Mouse (Mus musculus): Measurements from ENCODE around the gene Rnf34. TPM values are rescaled to one million over a fixed set of nuclear protein-coding genes. Genes with fewer than 3 reads are reported as not detected.

The Rnf34 gene
- total RNA-seq, 2 experiments from 2014 or later: 10.1 to 15.6 TPM

GRCm38 (mm10) chr5:122898963-122899776, 49.3 kb downstream of the Rnf34 start:
- ATAC-seq (replicated peaks; ENCODE audit: poor library complexity): 0 out of 2 replicates have a peak, but pooled peaks have one; percentile 17

DNA sequence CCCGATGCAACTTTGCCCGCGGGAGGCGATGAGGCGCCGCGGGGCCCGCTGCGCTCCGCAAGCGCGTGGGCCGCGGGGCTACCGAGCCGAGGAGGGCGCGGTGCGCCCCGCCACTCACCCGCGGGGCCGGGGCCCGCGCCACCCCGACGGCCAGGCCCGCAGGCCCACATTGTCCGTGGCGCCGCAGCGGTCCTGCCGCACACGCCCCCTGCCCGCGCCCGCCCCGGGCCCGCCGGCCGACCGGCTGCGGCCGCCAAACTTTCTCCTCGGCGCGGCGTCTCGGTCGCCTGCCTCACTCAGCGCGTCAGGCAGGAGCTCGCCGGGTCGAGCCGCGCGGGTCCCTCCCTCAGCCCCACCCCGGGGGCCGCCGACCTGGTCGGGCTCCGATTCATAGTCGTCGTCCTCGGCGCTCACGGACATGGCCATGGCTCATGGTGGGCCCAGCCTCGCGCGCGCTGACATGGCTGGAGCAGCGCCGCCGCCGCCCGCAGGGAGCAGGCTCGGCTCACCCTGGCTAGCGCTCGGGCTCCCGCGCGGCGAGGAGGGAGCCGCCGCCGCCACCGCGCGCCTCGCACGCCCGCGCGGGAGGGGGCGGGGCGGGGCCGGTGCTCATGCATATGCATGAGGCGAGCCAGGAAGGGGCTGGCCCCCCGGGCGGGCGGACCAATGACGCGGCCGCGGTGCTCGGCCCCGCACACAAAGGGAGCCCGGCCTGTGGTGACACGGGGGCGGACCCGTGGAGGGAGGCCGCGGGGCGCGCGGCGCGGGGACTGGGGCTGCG, 50.1 kb downstream of the Rnf34 start:
- ATAC-seq (replicated peaks; ENCODE audit: poor library complexity): peak; percentile 75

- ATAC-seq (replicated peaks; ENCODE audit: poor library complexity): no peak
Observed at GRCm38 (mm10) chr5:122900558-122901171, 50.8 kb downstream of the Rnf34 start.

DNA sequence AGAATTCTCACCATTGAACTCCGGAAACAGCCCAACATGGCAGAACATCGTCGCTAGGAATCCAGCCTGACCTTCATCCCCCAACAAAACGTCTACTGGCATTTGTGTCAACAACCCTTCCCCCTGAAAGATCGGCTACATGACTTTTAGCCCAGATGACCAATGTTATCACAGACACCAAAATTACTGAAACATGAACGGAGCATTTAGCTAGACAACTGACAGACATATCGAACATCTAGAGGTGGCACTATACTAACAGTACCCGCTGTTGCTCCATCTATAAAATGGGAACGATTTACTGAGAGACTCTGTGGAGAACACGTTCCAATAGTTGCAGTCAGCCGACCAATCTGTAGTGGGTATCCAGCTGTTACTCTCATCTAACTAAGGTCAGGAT, 51.3 kb downstream of the Rnf34 start:
- no peak for ATAC-seq (replicated peaks; ENCODE audit: poor library complexity)

GRCm38 (mm10) chr5:122901666-122902065, 51.8 kb downstream of the Rnf34 start:
- ATAC-seq (replicated peaks; ENCODE audit: poor library complexity): peak; percentile 11; the same call in 1 of the 2 replicates

DNA sequence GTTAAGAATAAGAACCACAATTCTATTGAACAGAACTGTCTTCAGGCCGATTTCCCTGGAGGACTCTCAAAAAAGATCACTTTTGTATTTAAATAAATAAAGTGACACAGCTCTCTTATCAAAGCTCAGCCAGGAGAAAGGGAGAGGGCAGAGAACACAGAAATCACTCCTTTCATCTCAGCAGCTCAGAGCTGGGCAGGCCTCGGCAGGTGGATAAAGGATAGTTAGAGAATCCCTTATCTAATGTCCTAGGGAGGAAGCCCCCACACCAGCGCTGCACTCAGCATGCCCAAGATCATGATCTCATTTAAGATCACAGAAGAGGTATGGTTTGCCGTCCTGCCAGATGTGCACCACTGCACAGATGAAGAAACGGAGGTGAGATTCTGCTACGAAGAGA, 52.4 kb downstream of the Rnf34 start:
- 0 out of 2 replicates have a peak, but pooled peaks have one; percentile 5 for ATAC-seq (replicated peaks; ENCODE audit: poor library complexity)

DNA sequence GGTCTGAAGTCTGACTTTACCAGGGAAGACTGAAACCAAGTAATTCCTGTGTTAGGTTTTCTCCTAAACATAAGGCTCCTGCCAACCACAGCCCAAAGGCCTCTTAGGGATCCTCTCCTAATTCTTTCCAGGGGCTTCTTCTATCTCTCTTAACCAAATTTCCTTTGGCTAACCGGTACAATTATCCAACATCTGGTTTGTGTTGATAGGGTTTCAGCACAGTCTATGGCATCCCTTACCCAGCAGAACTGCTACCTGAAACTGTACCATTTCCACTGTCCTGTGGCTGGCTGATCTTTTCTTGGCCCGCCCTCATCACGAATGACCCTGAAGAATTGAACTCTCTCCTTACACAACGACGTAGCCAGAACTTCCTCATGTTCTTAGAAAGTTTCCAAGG, 53.3 kb downstream of the Rnf34 start:
- ATAC-seq (replicated peaks; ENCODE audit: poor library complexity): peak; percentile 29

DNA sequence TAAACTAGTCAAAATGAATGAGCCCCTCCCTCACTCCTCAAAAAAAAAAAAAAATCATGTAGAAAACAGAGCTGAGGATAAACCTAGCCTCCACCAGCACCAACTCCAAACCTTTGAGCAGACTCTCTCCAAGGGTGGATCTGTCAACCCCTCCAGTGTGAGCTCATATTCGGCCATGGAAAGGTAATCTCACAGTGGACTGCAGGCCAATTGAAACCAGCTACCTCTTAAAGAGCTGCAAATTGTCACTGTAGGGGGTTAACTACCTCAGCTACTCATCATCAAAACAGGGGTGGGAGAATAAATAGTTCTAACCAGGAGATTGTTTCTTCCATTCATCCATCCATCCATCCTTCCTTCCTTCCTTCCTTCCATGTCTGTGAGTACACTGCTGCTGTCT, 57.3 kb downstream of the Rnf34 start:
- no peak for ATAC-seq (replicated peaks; ENCODE audit: poor library complexity)

DNA sequence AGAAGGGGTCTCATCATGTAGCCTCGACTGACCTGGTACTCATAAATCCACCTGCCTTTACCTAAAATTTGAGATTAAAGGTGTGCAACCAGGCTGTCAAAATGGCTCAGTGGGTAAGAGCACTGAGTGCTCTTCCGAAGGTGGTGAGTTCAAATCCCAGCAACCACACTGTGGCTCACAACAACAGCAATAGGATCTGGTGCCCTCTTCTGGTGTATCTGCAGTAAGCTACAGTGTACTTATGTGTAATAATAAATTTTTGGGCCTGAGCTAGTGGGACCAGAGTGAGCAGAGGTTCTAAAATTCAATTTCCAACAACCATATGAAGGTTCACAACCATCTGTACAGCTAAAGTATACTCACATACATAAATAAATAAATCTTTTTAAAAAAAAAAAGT, 58.2 kb downstream of the Rnf34 start:
- ATAC-seq (replicated peaks; ENCODE audit: poor library complexity): no peak

DNA sequence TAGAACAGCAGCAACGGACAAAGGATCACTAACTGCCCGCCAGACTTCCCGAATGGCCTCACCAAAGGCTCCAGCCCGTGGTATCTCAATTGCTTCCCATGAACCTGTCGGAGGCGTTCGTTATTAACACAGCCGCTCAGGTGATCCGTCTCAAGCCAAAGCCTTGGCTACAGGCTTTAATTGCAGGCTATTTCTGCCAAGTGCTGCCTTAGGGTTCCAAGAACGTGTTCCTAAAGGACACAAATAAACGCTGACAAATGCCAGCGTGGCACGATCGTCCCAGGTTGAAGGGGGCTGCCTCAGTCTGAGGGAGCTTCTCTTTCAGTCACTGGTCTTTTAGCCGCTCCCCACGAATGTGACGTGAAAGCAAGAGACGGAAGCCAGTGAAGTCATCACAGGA, 59.6 kb downstream of the Rnf34 start:
- ATAC-seq (replicated peaks; ENCODE audit: poor library complexity): no peak

GRCm38 (mm10) chr5:122912863-122913262, 63.0 kb downstream of the Rnf34 start:
- peak; percentile 73 for ATAC-seq (replicated peaks; ENCODE audit: poor library complexity)

- no peak for ATAC-seq (replicated peaks; ENCODE audit: poor library complexity)
Observed at GRCm38 (mm10) chr5:122916147-122916546, 66.3 kb downstream of the Rnf34 start.

- ATAC-seq (replicated peaks; ENCODE audit: poor library complexity): no peak
Observed at GRCm38 (mm10) chr5:122917982-122918711, 68.3 kb downstream of the Rnf34 start.

- no peak for ATAC-seq (replicated peaks; ENCODE audit: poor library complexity)
Observed at GRCm38 (mm10) chr5:122920557-122920956, 70.7 kb downstream of the Rnf34 start.

Other genes with a start within 250 kb of the Rnf34 start
- gene Ift81, start 235.5 kb upstream of the Rnf34 start, total RNA-seq (2015): 2.7 and 4.5 TPM in 2 replicates
- gene Ift81, start 235.5 kb upstream of the Rnf34 start, total RNA-seq (2017): 1.8 and 6.0 TPM in 2 replicates
- 6.1 and 8.3 TPM in 2 replicates for gene P2rx7, start 206.1 kb upstream of the Rnf34 start, total RNA-seq (2015)
- gene P2rx7, start 206.1 kb upstream of the Rnf34 start, total RNA-seq (2017): 8.5 and 11.6 TPM in 2 replicates
- 15.6 and 18.1 TPM in 2 replicates for gene P2rx4, start 142.5 kb upstream of the Rnf34 start, total RNA-seq (2015)
- gene P2rx4, start 142.5 kb upstream of the Rnf34 start, total RNA-seq (2017): 10.5 and 13.5 TPM in 2 replicates
- 29.4 and 30.7 TPM in 2 replicates for gene Camkk2, start 70.6 kb upstream of the Rnf34 start, total RNA-seq (2015)
- gene Camkk2, start 70.6 kb upstream of the Rnf34 start, total RNA-seq (2017): 23.2 and 34.3 TPM in 2 replicates
- 193 and 210 TPM in 2 replicates for gene Anapc5, start 28.7 kb upstream of the Rnf34 start, total RNA-seq (2015)
- gene Anapc5, start 28.7 kb upstream of the Rnf34 start, total RNA-seq (2017): 298 and 322 TPM in 2 replicates
- gene Kdm2b, start 139.8 kb downstream of the Rnf34 start, total RNA-seq (2015): 60.0 and 60.4 TPM in 2 replicates
- 49.0 and 75.4 TPM in 2 replicates for gene Kdm2b, start 139.8 kb downstream of the Rnf34 start, total RNA-seq (2017)
- gene Orai1, start 165.0 kb downstream of the Rnf34 start, total RNA-seq (2015): 66.5 and 68.6 TPM in 2 replicates
- 13.5 and 20.8 TPM in 2 replicates for gene Orai1, start 165.0 kb downstream of the Rnf34 start, total RNA-seq (2017)
- not detected in 2 replicates for gene Morn3, start 197.0 kb downstream of the Rnf34 start, total RNA-seq (2015)
- not detected in 2 replicates for gene Morn3, start 197.0 kb downstream of the Rnf34 start, total RNA-seq (2017)
- 0.42 and 1.4 TPM in 2 replicates for gene Tmem120b, start 218.4 kb downstream of the Rnf34 start, total RNA-seq (2015)
- gene Tmem120b, start 218.4 kb downstream of the Rnf34 start, total RNA-seq (2017): 1.4 and 1.6 TPM in 2 replicates